Mouse (Mus musculus): ENCODE results near the gene Arhgap23.

DNA sequence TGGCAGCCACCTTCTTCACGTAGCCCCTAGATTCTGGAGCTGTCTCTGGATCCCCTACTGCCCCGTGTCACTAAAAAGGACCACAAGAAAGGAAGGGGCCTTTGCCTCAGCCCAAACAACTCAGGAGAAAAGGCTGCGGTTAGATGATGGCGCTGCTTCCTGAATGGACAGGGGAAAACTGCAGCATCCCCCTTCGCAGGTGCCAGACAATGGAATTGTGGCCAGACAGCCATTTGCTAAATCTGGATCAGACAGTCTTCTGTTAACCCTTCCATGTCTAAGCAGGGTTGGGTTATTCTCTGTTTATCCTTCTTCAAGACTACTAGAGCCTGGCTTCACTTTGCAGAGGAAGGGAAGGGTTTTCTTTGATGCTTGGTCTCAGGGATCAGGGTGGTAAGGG is 115.6 kb downstream of the Arhgap23 start:
- TF ChIP-seq POLR2A (IDR thresholded peaks at IDR 0.05; ENCODE audit: borderline replicate concordance, insufficient read depth, low read length) (no peak), CTCF (IDR thresholded peaks at IDR 0.05; ENCODE audit: borderline replicate concordance, insufficient read depth, low read depth, low read length) (no peak)

Measured in cerebellum, adult 2 months (tissue).